Mouse (Mus musculus): ENCODE results near the gene Wwox. TPM values are rescaled to one million over a fixed set of nuclear protein-coding genes. Genes with fewer than 3 reads are reported as not detected.

Wwox gene
- polyA plus RNA-seq, 1 experiment from 2014 or later, result 10.9 TPM

GRCm38 (mm10) chr8:114594811-114595210 lies 155.4 kb downstream of the Wwox start:
- Histone ChIP-seq H3K9me3 (ENCODE audit: control insufficient read depth, low read length) (0 out of 2 replicates have a peak, but pooled peaks cover 7% of the 10 kb centered on the region), H3K27me3 (replicated peaks; ENCODE audit: control insufficient read depth, insufficient read depth, low read length) (no peaks in the 10 kb centered on the region), H3K4me1 (ENCODE audit: control insufficient read depth, insufficient read depth, low read length) (0 out of 2 replicates have a peak, but pooled peaks cover 4% of the 10 kb centered on the region), H3K27ac (ENCODE audit: low read length) (no peak overlapping the region), H3K4me3 (ENCODE audit: low read length) (no peak overlapping the region), H3K9ac (ENCODE audit: low read depth, low read length) (no peak overlapping the region), H3K36me3 (ENCODE audit: control insufficient read depth, insufficient read depth, low read length) (no peaks in the 10 kb centered on the region), H3K4me2 (ENCODE audit: low read depth, low read length) (no peak overlapping the region)
- ATAC-seq, result 0 out of 2 replicates have a peak, but pooled peaks have one; percentile 39
- WGBS, result 71% methylated on average over 5 of the region's 5 CpGs

- no peak overlapping the region for H3K4me3 ChIP-seq (ENCODE audit: low read length)
- ATAC-seq, result no peak
- H3K9ac ChIP-seq (ENCODE audit: low read depth, low read length), result no peak overlapping the region
- H3K4me2 ChIP-seq (ENCODE audit: low read depth, low read length), result no peak overlapping the region
- H3K27ac ChIP-seq (ENCODE audit: low read length), result no peak overlapping the region
- 0 out of 2 replicates have a peak, but pooled peaks cover 7% of the 10 kb centered on the region for H3K9me3 ChIP-seq (ENCODE audit: control insufficient read depth, low read length)
- peaks cover 5% of the 10 kb centered on the region for H3K4me1 ChIP-seq (ENCODE audit: control insufficient read depth, insufficient read depth, low read length)
- H3K36me3 ChIP-seq (ENCODE audit: control insufficient read depth, insufficient read depth, low read length), result no peaks in the 10 kb centered on the region
- 44% methylated on average over 10 of the region's 10 CpGs for WGBS
- no peaks in the 10 kb centered on the region for H3K27me3 ChIP-seq (replicated peaks; ENCODE audit: control insufficient read depth, insufficient read depth, low read length)
These were observed 160.1 kb downstream of the Wwox start for GRCm38 (mm10) chr8:114599555-114599954.

DNA sequence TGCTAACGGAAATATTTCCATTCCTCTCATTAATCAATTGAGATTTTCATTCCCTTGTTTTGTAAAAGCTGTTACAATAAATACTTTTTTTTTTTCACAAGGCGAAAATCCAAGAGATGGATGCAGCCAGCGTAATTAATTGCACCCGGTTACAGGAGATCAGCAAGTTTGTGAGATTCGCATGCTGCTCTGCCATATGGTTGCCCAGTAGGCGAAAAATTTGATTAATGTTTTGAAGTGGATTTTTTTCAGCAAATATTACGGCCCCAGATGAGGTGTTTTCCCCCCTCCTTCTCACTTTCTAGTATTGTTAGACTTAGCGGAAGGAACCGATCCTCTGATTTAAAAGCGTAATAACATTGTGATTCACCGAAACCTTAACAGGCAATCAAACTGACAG lies 160.7 kb downstream of the Wwox start:
- WGBS, result 77% methylated on average over 11 of the region's 11 CpGs
- Histone ChIP-seq H3K4me2 (ENCODE audit: low read depth, low read length) (no peak overlapping the region), H3K27me3 (replicated peaks; ENCODE audit: control insufficient read depth, insufficient read depth, low read length) (no peaks in the 10 kb centered on the region), H3K4me3 (ENCODE audit: low read length) (no peak overlapping the region), H3K36me3 (ENCODE audit: control insufficient read depth, insufficient read depth, low read length) (no peaks in the 10 kb centered on the region), H3K4me1 (ENCODE audit: control insufficient read depth, insufficient read depth, low read length) (peaks cover 5% of the 10 kb centered on the region), H3K27ac (ENCODE audit: low read length) (no peak overlapping the region), H3K9ac (ENCODE audit: low read depth, low read length) (no peak overlapping the region), H3K9me3 (ENCODE audit: control insufficient read depth, low read length) (0 out of 2 replicates have a peak, but pooled peaks cover 7% of the 10 kb centered on the region)
- no peak for ATAC-seq

DNA sequence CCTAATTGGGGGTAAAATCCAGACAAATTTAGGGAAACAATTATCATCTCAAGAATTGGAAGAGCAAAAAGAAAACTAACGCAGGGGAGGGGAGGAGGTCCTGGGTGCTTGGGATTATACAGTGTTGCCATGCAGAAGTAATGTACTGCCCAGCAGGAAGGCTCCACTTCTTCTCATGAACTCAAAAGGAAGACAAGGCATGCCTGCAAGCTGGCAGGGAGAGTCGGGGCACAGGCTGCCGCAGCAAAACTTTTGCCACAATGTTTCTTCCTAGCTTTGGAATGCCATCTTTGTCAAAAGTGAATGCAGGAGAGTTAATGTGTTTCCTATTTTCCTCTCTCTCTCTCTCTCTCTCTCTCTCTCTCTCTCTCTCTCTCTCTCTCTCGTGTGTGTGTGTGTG lies 163.6 kb downstream of the Wwox start:
- Histone ChIP-seq H3K36me3 (ENCODE audit: control insufficient read depth, insufficient read depth, low read length) (no peaks in the 10 kb centered on the region), H3K4me2 (ENCODE audit: low read depth, low read length) (no peak overlapping the region), H3K27me3 (replicated peaks; ENCODE audit: control insufficient read depth, insufficient read depth, low read length) (no peaks in the 10 kb centered on the region), H3K9me3 (ENCODE audit: control insufficient read depth, low read length) (no peaks in the 10 kb centered on the region), H3K4me3 (ENCODE audit: low read length) (no peak overlapping the region), H3K9ac (ENCODE audit: low read depth, low read length) (no peak overlapping the region), H3K4me1 (ENCODE audit: control insufficient read depth, insufficient read depth, low read length) (peaks cover 5% of the 10 kb centered on the region), H3K27ac (ENCODE audit: low read length) (no peak overlapping the region)
- 76% methylated on average over 3 of the region's 4 CpGs for WGBS
- no peak for ATAC-seq

GRCm38 (mm10) chr8:114603561-114603960 lies 164.1 kb downstream of the Wwox start:
- Histone ChIP-seq H3K36me3 (ENCODE audit: control insufficient read depth, insufficient read depth, low read length) (no peaks in the 10 kb centered on the region), H3K4me2 (ENCODE audit: low read depth, low read length) (no peak overlapping the region), H3K4me3 (ENCODE audit: low read length) (no peak overlapping the region), H3K4me1 (ENCODE audit: control insufficient read depth, insufficient read depth, low read length) (peaks cover 5% of the 10 kb centered on the region), H3K9ac (ENCODE audit: low read depth, low read length) (no peak overlapping the region), H3K27me3 (replicated peaks; ENCODE audit: control insufficient read depth, insufficient read depth, low read length) (no peaks in the 10 kb centered on the region), H3K27ac (ENCODE audit: low read length) (no peak overlapping the region), H3K9me3 (ENCODE audit: control insufficient read depth, low read length) (no peaks in the 10 kb centered on the region)
- 49% methylated on average over 6 of the region's 6 CpGs for WGBS
- 0 out of 2 replicates have a peak, but pooled peaks have one; percentile 31 for ATAC-seq

DNA sequence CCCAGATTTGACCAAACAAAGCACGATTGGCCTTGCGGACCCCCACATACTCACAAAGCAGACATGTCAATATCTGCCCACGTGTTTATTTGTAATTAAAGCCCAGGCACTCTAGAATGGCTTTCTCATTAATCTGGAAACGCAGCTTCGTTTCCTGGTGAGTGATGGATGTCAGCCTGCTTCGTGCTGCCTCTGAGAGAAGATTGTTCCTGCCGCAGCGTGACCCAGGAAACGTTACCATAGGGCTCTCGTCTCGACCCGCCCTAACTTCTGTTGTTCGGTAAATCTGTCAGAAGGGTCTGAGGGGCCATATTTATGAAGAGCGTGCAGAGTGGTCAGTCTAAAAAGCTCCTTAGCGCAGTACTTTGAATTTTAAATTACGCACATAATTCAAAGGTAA lies 164.9 kb downstream of the Wwox start:
- Histone ChIP-seq H3K9me3 (ENCODE audit: control insufficient read depth, low read length) (no peaks in the 10 kb centered on the region), H3K4me2 (ENCODE audit: low read depth, low read length) (no peak overlapping the region), H3K4me1 (ENCODE audit: control insufficient read depth, insufficient read depth, low read length) (peaks cover 5% of the 10 kb centered on the region), H3K27ac (ENCODE audit: low read length) (no peak overlapping the region), H3K4me3 (ENCODE audit: low read length) (no peak overlapping the region), H3K9ac (ENCODE audit: low read depth, low read length) (no peak overlapping the region), H3K27me3 (replicated peaks; ENCODE audit: control insufficient read depth, insufficient read depth, low read length) (no peaks in the 10 kb centered on the region), H3K36me3 (ENCODE audit: control insufficient read depth, insufficient read depth, low read length) (no peaks in the 10 kb centered on the region)
- no peak for ATAC-seq
- 46% methylated on average over 16 of the region's 16 CpGs for WGBS

DNA sequence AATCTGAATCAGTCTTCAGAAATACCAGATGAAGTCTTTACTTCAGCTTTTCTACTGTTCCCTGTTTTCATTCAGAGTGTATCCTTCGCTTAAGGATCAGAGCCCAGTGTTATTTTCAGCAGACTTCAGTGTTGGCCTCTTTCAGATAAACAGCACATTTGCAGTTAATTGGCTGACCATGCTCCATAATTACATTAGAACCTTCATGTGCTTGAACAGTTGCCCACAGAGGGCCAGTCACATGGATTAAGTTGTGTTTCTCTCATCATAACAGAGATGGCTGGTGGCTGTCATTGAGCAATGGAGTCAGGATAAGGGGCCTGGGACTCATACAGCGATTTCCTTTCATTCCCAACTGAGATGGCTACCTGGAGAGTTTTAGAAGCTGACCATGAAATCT lies 166.2 kb downstream of the Wwox start:
- no peaks in the 10 kb centered on the region for H3K27me3 ChIP-seq (replicated peaks; ENCODE audit: control insufficient read depth, insufficient read depth, low read length)
- ATAC-seq, result no peak
- no peak overlapping the region for H3K27ac ChIP-seq (ENCODE audit: low read length)
- H3K4me1 ChIP-seq (ENCODE audit: control insufficient read depth, insufficient read depth, low read length), result peaks cover 5% of the 10 kb centered on the region
- H3K36me3 ChIP-seq (ENCODE audit: control insufficient read depth, insufficient read depth, low read length), result no peaks in the 10 kb centered on the region
- H3K4me2 ChIP-seq (ENCODE audit: low read depth, low read length), result no peak overlapping the region
- H3K4me3 ChIP-seq (ENCODE audit: low read length), result no peak overlapping the region
- 64% methylated on average over 2 of the region's 2 CpGs for WGBS
- no peak overlapping the region for H3K9ac ChIP-seq (ENCODE audit: low read depth, low read length)
- no peaks in the 10 kb centered on the region for H3K9me3 ChIP-seq (ENCODE audit: control insufficient read depth, low read length)

DNA sequence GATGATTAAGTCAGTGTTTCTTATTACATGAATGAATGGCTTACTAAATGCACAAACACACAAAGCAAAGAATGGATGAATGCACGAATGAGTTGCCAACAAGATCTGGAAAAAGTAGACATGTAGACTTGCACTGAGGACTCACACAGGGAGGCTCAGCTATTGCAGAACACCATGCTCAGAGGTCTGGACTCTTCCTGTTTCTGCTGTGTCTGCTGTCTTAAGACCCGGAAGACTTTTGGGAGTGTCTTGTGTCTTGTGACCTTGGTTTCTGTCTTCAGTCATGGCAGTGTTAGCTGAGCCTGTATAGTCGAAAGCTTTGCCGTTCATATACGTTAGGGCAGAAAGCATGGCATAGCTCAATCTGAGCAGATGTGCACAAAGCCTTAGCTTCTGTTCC lies 169.9 kb downstream of the Wwox start:
- Histone ChIP-seq H3K9ac (ENCODE audit: low read depth, low read length) (no peak overlapping the region), H3K27me3 (replicated peaks; ENCODE audit: control insufficient read depth, insufficient read depth, low read length) (no peaks in the 10 kb centered on the region), H3K36me3 (ENCODE audit: control insufficient read depth, insufficient read depth, low read length) (no peaks in the 10 kb centered on the region), H3K4me1 (ENCODE audit: control insufficient read depth, insufficient read depth, low read length) (peaks cover 2% of the 10 kb centered on the region), H3K4me2 (ENCODE audit: low read depth, low read length) (no peak overlapping the region), H3K27ac (ENCODE audit: low read length) (no peak overlapping the region), H3K9me3 (ENCODE audit: control insufficient read depth, low read length) (no peaks in the 10 kb centered on the region), H3K4me3 (ENCODE audit: low read length) (no peak overlapping the region)
- 86% methylated on average over 5 of the region's 5 CpGs for WGBS
- no peak for ATAC-seq

GRCm38 (mm10) chr8:114611075-114611474 lies 171.6 kb downstream of the Wwox start:
- no peak overlapping the region for H3K27ac ChIP-seq (ENCODE audit: low read length)
- ATAC-seq, result peak; percentile 59; the same call in 1 of the 2 replicates

DNA sequence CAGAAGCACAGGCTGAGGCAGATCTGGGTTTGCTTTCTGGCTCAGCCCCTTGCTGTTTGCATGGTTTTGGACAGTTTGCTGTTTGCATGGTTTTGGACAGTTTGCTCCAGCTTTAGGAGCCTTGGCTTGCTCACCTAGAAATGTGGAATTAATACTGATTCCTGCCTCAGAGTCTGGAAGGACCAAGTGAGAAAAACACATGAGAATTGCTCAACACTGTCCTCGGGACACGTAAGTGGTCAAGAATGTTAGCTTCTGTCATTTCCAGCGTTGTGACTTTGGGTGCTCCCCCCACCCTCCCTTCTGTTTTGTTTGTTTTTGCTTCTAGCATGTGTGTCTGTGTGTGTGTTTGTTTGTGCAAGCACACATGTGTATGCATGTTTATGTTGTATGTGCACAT lies 172.6 kb downstream of the Wwox start:
- H3K4me3 ChIP-seq (ENCODE audit: low read length), result no peak overlapping the region
- ATAC-seq, result no peak
- no peaks in the 10 kb centered on the region for H3K4me1 ChIP-seq (ENCODE audit: control insufficient read depth, insufficient read depth, low read length)
- H3K9me3 ChIP-seq (ENCODE audit: control insufficient read depth, low read length), result no peaks in the 10 kb centered on the region
- H3K4me2 ChIP-seq (ENCODE audit: low read depth, low read length), result no peak overlapping the region
- H3K27me3 ChIP-seq (replicated peaks; ENCODE audit: control insufficient read depth, insufficient read depth, low read length), result no peaks in the 10 kb centered on the region
- no peak overlapping the region for H3K9ac ChIP-seq (ENCODE audit: low read depth, low read length)
- no peaks in the 10 kb centered on the region for H3K36me3 ChIP-seq (ENCODE audit: control insufficient read depth, insufficient read depth, low read length)
- 83% methylated on average over 3 of the region's 3 CpGs for WGBS
- H3K27ac ChIP-seq (ENCODE audit: low read length), result no peak overlapping the region

More at GRCm38 (mm10) chr8:114611075-114611474, 171.6 kb downstream of the Wwox start:
- Histone ChIP-seq H3K27me3 (replicated peaks; ENCODE audit: control insufficient read depth, insufficient read depth, low read length) (no peaks in the 10 kb centered on the region), H3K9ac (ENCODE audit: low read depth, low read length) (no peak overlapping the region), H3K4me1 (ENCODE audit: control insufficient read depth, insufficient read depth, low read length) (no peaks in the 10 kb centered on the region), H3K4me3 (ENCODE audit: low read length) (no peak overlapping the region), H3K4me2 (ENCODE audit: low read depth, low read length) (no peak overlapping the region), H3K36me3 (ENCODE audit: control insufficient read depth, insufficient read depth, low read length) (no peaks in the 10 kb centered on the region), H3K9me3 (ENCODE audit: control insufficient read depth, low read length) (no peaks in the 10 kb centered on the region)
- 59% methylated on average over 7 of the region's 7 CpGs for WGBS

Measured in intestine, embryonic 16.5 days (tissue).